Mouse (Mus musculus) E14TG2a.4 (cell line): ENCODE measurements around the gene Tec.

Experiments used
- H3K27me3 ChIP-seq: 2 replicates; pipeline ENCODE4 v1.6.1; 2014; ENCODE audit warnings: low read length, control low read depth; ENCODE audit not compliant: insufficient read depth
- H3K36me3 ChIP-seq: 2 replicates; pipeline ENCODE4 v1.6.1; 2014; ENCODE audit warnings: low read length, control low read depth; ENCODE audit not compliant: insufficient read depth
- H3K4me1 ChIP-seq: replicated peaks from 2 replicates; pipeline ENCODE4 v1.6.1; 2014; ENCODE audit warnings: low read depth, low read length, control low read depth
- H3K4me3 ChIP-seq: replicated peaks from 2 replicates; pipeline ENCODE4 v1.5.1; 2014; ENCODE audit warnings: mild to moderate bottlenecking, low read length
- H3K9me3 ChIP-seq: 2 replicates; pipeline ENCODE4 v1.6.1; 2014; ENCODE audit warnings: low read length, control low read depth
- CTCF ChIP-seq: conservative IDR thresholded peaks from 2 replicates; pipeline ENCODE4 v1.5.1; 2014; ENCODE audit warnings: low read length
- NANOG ChIP-seq: IDR thresholded peaks from 2 replicates; pipeline ENCODE4 v1.6.1; 2014; ENCODE audit warnings: borderline replicate concordance, low read length, mixed read lengths
- POU5F1 ChIP-seq: IDR thresholded peaks from 2 replicates; pipeline ENCODE4 v1.6.1; 2014; ENCODE audit warnings: low read length, borderline replicate concordance

Tec gene

DNA sequence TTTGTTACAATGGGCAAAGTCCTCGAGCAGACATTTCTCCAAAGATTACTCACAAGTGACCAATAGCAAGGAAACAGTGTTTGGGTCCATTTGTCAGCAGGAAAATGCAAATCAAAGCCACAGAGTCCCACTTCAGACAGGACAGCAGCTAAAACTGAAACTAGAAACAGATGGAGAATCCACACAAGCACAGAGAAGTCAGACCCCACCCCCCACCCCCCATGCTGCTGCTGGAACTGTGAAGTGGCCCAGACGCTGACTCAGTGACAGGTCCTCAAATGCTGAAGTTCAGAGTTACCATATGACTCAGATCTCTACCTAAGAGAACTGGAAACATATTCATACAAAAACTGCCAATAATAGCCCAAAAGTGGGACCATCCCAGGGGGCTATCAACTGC lies 24.0 kb downstream of the Tec start:
- Histone ChIP-seq H3K27me3 (no peaks in the 10 kb centered on the region), H3K4me1 (no peaks in the 10 kb centered on the region), H3K9me3 (peaks cover 20% of the 10 kb centered on the region), H3K4me3 (no peak overlapping the region), H3K36me3 (no peaks in the 10 kb centered on the region)
- TF ChIP-seq CTCF: no peak

DNA sequence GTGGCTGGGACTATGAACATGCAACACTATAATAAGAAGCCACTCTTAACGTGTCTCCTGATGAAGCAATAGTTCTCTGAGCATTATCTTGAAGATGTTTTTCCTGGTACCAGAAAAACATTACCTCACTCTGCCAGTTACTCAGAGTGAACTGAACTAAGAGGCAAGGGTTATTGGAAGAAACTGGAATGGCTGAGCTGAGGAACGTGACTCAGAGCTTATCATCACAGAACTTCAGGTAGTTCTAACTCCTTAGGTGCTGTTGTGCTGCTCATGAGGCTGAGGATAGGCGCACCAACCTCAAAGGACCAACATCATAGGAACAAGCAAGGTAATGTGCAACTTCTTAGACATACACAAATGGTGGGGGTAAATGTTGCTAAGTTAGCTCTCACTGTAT lies 28.6 kb downstream of the Tec start:
- TF ChIP-seq POU5F1 (no peak), CTCF (no peak), NANOG (no peak)
- H3K4me1 ChIP-seq: no peaks in the 10 kb centered on the region
- H3K4me3 ChIP-seq: no peak overlapping the region
- no peaks in the 10 kb centered on the region for H3K36me3 ChIP-seq
- peaks cover 13% of the 10 kb centered on the region for H3K9me3 ChIP-seq
- no peaks in the 10 kb centered on the region for H3K27me3 ChIP-seq

DNA sequence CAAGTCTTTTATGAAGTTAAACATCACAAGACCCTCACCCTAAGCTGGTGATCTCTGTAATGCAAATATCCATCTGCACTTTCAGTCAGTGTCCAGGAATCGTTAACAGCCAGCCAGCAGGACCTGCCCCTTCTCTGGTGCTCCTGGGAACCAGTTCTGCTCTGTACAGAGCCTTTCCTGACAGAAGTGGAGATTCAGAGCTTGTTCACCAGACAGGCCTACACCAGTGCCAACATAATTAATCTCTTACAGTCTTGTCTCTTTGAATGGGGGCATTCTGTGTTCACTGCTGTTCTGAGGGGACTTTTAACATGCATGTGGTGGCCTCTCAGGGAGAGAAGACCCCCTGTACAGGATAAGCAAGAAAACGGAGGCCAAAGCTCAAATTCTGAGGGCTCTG lies 29.3 kb downstream of the Tec start:
- no peaks in the 10 kb centered on the region for H3K36me3 ChIP-seq
- H3K4me3 ChIP-seq: no peak overlapping the region
- no peaks in the 10 kb centered on the region for H3K4me1 ChIP-seq
- H3K9me3 ChIP-seq: peaks cover 13% of the 10 kb centered on the region
- TF ChIP-seq CTCF: no peak
- TF ChIP-seq NANOG: no peak
- TF ChIP-seq POU5F1: no peak
- no peaks in the 10 kb centered on the region for H3K27me3 ChIP-seq

DNA sequence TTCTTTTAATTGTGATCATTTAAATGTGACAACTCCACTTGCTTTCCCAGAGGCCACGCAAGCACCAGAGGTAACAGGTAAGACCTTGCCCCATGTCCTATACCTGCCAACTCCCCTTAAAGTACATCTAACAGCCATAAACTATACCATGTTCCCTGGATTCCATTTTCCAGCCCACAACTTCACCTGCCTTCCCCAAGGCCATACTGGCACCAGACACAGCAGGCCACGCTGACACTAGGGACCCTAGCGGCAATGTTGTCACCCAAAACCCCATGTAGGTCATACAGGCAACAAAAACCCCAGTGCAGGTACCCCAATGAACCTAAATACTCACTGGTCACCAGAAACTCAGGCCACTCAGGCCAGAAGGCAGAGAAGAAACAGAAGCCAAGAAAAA lies 32.6 kb downstream of the Tec start:
- Histone ChIP-seq H3K36me3 (no peaks in the 10 kb centered on the region), H3K4me1 (no peaks in the 10 kb centered on the region), H3K4me3 (no peak overlapping the region), H3K9me3 (peaks cover 10% of the 10 kb centered on the region), H3K27me3 (no peaks in the 10 kb centered on the region)
- no peak for TF ChIP-seq CTCF
- no peak for TF ChIP-seq POU5F1
- no peak for TF ChIP-seq NANOG

DNA sequence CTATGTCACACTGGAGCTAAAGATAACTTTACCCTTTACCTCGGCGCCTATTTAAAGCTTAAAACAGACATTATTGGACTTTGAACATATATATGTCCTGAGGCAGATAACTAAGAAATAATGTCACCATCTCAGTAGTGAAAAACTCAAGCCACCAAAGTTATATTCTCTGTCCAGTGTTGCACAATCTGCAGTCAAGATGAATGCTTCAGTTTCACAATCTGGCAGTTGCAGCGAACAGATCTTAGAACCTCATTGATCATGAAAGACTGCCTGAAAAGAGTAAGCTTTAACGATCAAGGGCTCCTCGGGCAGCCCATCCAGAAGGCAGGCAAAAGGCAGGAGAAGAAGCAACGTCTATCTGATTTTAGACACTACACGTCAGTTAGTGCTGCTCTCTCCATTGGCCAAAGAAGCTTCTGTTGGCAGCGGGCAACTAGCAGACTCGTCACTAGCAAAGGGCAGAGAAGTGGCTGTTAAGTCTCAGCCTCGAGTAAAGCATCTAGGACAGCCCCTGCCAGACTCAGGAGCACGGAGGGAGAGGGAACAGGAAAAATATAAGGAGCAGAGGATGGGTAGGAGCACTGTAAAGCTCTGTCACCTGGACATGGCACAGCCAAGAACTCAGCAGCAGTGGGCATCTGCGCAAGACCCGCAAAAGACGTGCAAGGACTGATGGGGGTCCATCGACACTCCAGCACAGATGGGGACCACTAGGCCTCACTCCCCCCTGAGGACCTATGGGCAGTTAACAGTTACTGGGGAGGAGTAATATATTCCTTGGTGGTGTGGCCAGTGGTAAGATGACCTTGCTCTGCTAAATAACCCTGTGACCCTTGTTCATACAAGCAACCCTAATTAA lies 35.1 kb downstream of the Tec start:
- Histone ChIP-seq H3K36me3 (no peaks in the 10 kb centered on the region), H3K27me3 (no peaks in the 10 kb centered on the region), H3K9me3 (peaks cover 8% of the 10 kb centered on the region; the same call in 1 of the 2 replicates), H3K4me1 (peaks cover 17% of the 10 kb centered on the region), H3K4me3 (no peak overlapping the region)
- TF ChIP-seq POU5F1 (no peak), NANOG (no peak), CTCF (no peak)

DNA sequence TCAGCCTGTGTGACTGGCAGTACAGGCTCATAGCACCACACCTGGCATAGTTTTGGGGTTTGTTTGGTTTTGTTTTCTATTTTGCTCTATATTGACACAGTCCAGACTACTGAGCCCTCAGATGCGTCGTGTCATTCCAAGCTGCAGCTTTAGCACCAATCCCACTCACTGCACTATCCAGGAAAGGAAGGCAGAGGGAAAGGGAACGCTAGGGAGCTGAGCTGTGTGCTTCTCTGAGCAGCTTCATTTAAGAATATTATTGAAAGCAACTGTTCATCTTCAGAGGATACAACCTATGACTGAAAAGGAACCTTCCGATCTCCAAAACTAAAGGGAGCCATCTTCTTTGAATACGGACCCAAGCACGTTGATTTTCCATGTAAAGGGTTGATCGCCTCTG lies 36.1 kb downstream of the Tec start:
- H3K36me3 ChIP-seq: no peaks in the 10 kb centered on the region
- H3K9me3 ChIP-seq: peaks cover 6% of the 10 kb centered on the region; the same call in 1 of the 2 replicates
- TF ChIP-seq CTCF: no peak
- H3K4me3 ChIP-seq: no peak overlapping the region
- H3K4me1 ChIP-seq: peaks cover 23% of the 10 kb centered on the region
- H3K27me3 ChIP-seq: no peaks in the 10 kb centered on the region

DNA sequence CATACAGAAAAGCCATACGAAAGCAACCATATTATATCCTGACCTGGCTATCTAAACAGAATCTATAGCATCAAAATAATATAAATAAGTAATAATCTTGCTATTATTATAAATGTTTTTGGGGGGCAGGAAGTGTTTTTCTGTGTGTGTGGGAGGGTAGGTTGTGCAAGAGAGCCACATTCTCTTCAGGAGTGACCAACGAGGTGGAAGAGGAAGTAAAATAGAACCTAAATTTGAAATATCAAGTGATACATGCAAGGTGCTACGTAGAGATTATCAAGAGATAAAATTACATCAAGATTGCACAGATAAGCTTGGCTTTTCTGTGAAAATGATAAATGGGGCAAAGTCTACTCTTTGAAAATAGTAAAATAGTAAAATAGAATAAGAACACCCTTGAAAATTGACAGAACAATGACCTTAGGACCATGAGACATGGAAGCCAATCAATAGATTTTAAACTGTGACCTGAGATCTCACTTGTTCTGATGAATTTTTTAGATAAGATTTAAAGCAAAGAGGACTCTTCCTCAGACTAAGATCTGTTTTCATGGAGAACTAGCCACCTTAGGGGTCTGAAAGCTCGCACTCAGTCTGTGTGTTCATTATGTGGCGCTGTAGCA lies 37.2 kb downstream of the Tec start:
- no peak overlapping the region for H3K4me3 ChIP-seq
- H3K27me3 ChIP-seq: no peaks in the 10 kb centered on the region
- no peak for TF ChIP-seq POU5F1
- TF ChIP-seq CTCF: no peak
- TF ChIP-seq NANOG: no peak
- H3K4me1 ChIP-seq: peaks cover 27% of the 10 kb centered on the region
- H3K9me3 ChIP-seq: 0 out of 2 replicates have a peak, but pooled peaks cover 3% of the 10 kb centered on the region
- H3K36me3 ChIP-seq: no peaks in the 10 kb centered on the region

DNA sequence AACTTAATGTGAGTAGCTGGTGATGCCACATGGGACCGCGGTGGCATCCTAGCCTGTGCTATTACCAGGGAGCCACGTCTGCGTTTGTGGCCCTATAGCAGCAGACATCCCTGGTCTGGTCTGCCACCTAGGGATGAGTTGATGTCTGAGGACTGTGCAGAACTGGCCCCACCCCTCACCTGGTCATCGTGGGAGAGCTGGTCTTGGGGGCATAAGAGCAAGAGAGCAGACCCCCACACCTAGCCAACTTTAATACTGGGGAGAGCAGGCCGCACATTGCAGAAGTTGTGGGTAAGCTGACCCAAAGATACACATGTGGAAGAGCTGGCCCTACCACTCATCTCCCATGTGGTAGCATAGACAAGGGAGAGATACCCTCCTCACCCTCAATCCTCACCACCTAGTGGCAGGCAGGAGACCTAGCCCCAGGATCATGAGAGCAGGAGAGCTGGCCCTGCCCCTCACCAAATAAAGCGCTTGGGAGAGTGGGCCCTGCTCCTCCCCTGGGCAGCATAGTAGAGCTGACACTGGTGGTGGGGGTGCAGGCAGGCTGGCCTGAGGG lies 38.7 kb downstream of the Tec start:
- H3K36me3 ChIP-seq: no peaks in the 10 kb centered on the region
- H3K27me3 ChIP-seq: no peaks in the 10 kb centered on the region
- peaks cover 27% of the 10 kb centered on the region for H3K4me1 ChIP-seq
- TF ChIP-seq NANOG (no peak), CTCF (no peak), POU5F1 (no peak)
- no peak overlapping the region for H3K4me3 ChIP-seq
- 0 out of 2 replicates have a peak, but pooled peaks cover 3% of the 10 kb centered on the region for H3K9me3 ChIP-seq

DNA sequence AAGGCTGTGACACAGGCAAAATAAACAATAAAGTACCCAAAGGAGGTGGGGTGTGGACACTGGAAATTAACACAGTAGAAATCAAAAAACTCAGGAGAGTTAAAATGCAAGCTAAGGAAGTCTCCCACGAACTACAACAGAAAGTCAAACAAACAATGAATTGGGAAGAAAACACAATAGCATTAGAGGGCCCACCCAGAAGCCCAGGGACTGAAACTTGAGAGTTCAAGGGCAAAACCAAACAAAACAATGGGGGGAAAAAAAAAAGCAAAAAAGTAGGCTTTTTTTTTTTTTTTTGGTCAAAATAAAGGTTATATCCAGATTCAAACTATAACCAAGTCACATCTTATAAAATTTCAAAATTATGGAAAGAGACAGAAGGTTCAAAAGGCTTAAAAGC lies 39.9 kb downstream of the Tec start:
- no peaks in the 10 kb centered on the region for H3K27me3 ChIP-seq
- no peak overlapping the region for H3K4me3 ChIP-seq
- H3K4me1 ChIP-seq: peaks cover 27% of the 10 kb centered on the region
- H3K36me3 ChIP-seq: no peaks in the 10 kb centered on the region
- TF ChIP-seq CTCF (no peak), NANOG (peak; percentile 64; the same call in 1 of the 2 replicates), POU5F1 (no peak)
- H3K9me3 ChIP-seq: 0 out of 2 replicates have a peak, but pooled peaks cover 3% of the 10 kb centered on the region
